Mouse (Mus musculus) left cerebral cortex, postnatal 10 days (tissue): ENCODE results near the gene Eaf1. TPM values are rescaled to one million over a fixed set of nuclear protein-coding genes. Genes with fewer than 3 reads are reported as not detected.
"Not testable (repeated sequence)": the region's sequence is repeated elsewhere in the genome, so short reads cannot be mapped to it uniquely, and the experiment has no call there.

Experiments
- DNase-seq, 2 experiments: peaks; one replicate each; pipeline ENCODE4 v3.0.0; 2021 to 2022; ENCODE audit warnings: low spot score in 2 of 2, mixed read lengths in 1 of 2; ENCODE audit errors: extremely low spot score in 1 of 2
- intact Hi-C: fragments of 180-260 bp; cut with DNase I; formaldehyde crosslinking; loops from one replicate; pipeline ENCODE4 v1.15.1; 2025
- total RNA-seq, 2 experiments: library from RNA; stranded (reverse); gene quantifications; 2 replicates each; pipeline ENCODE4 v1.2.3; 2021

Gene Eaf1
- total RNA-seq = 10 to 100 TPM; 13.1 to 14.2 TPM

- DNase-seq = peak in 1 of 2 experiments; percentile 51
- intact Hi-C loops = no loop called here
Measured at GRCm38 (mm10) chr14:31494349-31494974, at the start of gene Eaf1. Gene Eaf1 (plus strand): TSS chr14:31494399.

- DNase-seq = no peak
- intact Hi-C loops = no loop called here
Measured at GRCm38 (mm10) chr14:31448994-31449393, 45.2 kb upstream of the Eaf1 start.

- DNase-seq, intact Hi-C loops: not testable (repeated sequence)
Measured at GRCm38 (mm10) chr14:31453946-31454345, 40.3 kb upstream of the Eaf1 start.

- no peak for DNase-seq
- intact Hi-C loops = no loop called here
Measured at GRCm38 (mm10) chr14:31454849-31455566, 39.2 kb upstream of the Eaf1 start.

GRCm38 (mm10) chr14:31456064-31456721 is 38.0 kb upstream of the Eaf1 start:
- no peak for DNase-seq
- intact Hi-C loops = no loop called here

DNA sequence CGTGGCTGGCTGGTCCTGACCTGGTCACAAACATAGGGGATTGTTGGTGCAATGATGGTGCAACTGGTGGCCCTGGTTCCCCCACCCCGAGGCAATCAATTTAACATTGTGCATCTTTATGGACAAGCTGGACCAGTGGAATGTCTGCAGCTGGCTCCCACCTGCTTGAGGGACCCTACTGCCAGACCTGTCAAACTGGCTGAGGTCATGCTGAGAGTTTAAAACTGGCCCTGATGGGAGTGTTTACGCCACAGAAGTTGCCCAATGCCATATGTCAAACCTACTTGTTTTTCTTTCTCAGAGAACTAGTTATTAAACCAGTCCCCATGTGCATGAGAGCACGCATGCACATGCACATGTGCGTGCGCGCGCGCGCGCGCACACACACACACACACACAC is 36.2 kb upstream of the Eaf1 start:
- no peak for DNase-seq
- intact Hi-C loops = no loop called here

DNA sequence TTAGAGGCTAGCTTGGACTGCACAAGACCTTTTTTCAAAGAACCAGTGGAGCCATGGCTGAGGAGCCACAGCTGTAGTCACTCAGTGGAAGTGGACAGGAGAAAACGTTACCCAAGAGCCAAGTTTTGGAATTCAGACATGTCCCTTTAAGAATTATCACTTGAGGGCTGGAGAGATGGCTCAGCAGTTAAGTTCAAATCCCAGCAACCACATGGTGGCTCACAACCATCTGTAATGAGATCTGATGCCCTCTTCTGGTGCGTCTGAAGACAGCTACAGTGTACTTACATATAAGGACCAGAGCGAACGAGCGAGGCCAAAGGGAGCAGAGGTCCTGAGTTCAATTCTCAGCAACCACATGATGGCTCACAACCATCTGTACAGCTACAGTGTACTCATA is 32.0 kb upstream of the Eaf1 start:
- DNase-seq, intact Hi-C loops: not testable (repeated sequence)

DNA sequence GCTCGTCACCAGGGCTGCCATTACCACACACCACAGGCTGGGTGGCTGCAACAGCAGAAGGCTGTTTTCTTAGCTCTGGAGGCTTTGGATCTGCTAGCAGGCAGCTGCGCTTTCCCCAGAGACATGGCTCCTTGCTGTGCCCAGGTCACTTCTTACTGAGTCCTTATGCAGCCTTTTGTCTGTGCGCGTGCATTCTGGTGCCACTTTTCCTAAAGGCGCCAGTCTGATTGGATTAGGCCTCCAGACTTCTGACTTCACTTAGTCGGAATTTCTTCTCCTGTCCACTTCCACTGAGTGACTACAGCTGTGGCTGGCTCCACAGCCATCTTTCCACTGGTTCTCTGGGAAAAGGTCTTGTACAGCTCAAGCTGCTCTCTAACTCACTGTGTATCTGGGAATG is 31.3 kb upstream of the Eaf1 start:
- intact Hi-C loops = no loop called here
- DNase-seq = no peak

- no peak for DNase-seq
- intact Hi-C loops = no loop called here
Measured at GRCm38 (mm10) chr14:31464176-31464575, 30.0 kb upstream of the Eaf1 start.

DNA sequence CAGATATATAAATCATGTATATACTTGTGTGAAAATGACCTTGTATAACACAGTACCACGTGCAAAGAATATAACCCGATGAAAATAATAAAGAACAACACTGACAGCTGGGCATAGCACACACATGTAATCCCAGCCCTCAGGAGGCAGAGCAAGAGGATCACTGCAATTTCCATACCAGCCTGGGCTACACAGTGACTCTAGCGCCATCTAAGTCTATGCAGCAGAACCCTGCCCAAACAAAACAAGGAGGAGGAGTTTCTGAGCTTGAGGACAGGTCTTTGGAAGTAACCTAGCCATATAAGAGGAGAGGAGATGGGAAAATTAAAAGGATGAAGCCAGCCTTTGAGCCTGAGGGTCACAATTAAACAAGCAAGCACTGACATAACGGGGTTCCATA is 24.5 kb upstream of the Eaf1 start:
- no peak for DNase-seq
- intact Hi-C loops = loop anchor here (5.0 kb wide), 3 partner anchors 87 to 197 kb away; no protein-coding TSS in a partner anchor

- DNase-seq = peak; percentile 63 to 68
- intact Hi-C loops = loop anchor here (5.0 kb wide), 3 partner anchors 90 to 200 kb away; no protein-coding TSS in a partner anchor
Measured at GRCm38 (mm10) chr14:31472451-31473061, 21.6 kb upstream of the Eaf1 start.

- intact Hi-C loops = loop anchor here (5.0 kb wide), 3 partner anchors 91 to 201 kb away; no protein-coding TSS in a partner anchor
- DNase-seq = no peak
Measured at GRCm38 (mm10) chr14:31473297-31473696, 20.9 kb upstream of the Eaf1 start.

GRCm38 (mm10) chr14:31482417-31482816 is 11.8 kb upstream of the Eaf1 start:
- intact Hi-C loops = no loop called here
- no peak for DNase-seq

DNA sequence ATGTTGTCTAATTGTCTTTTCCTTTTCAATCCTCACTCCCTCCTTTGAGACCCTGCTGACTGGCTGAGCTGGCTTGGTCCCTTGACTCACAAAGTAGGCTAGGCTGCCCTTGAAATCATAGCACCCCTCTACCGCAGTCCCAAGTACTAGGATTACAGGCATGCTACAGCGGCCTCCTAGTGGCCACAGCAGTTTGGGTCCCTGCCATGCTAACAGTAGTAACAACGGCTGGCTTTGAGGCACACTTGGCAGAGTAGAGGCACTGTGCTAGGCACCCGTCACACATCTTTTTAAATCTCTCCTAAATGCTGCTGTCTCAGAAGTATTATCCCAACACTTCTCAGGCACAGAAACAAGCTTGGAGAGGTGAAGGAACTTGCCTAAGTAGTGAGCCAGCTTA is 7.7 kb upstream of the Eaf1 start:
- DNase-seq = no peak
- intact Hi-C loops = no loop called here

- intact Hi-C loops = no loop called here
- no peak for DNase-seq
Measured at GRCm38 (mm10) chr14:31488055-31488454, 6.1 kb upstream of the Eaf1 start.

DNA sequence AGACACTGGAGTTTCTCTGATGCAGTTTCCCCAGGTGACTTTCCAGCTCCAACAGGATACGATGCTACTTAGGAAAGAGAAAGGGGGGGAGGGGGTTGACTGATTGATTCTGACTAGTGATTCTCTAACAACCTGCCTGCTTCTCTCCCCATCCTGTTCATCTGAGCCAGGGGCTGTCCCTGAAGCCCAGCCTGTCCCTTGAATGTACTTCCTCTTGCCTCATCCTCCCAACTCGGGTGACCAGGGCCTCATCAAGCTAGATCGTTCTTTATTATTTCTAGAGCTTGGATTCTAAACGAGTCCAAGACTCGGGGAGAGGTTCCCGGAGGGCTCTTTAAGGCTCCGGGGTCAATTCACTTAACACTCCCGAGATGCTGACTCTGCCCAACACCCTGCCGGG is 298 bp upstream of the Eaf1 start:
- no peak for DNase-seq
- intact Hi-C loops = no loop called here

DNA sequence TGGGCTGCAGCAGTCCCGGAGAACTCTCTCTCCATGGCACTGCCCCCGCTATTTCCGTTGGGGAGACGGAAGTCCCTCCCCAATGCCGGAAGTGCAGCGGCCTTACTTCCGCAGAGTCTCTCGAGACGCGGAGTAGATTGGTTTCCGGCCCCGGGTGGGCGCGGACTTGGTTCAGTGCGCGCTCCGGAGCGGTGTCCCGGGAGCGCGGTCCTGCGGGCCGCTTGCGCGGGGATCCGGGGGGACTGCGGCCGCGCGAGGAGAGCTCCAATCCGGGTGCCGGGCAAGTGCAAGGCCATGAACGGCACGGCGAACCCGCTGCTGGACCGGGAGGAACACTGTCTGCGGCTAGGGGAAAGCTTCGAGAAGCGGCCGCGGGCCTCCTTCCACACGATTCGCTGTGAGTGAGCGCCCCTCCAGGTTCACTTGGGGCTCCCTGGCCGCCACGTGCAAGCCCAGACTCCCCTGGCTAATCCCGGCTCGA is 816 bp downstream of the Eaf1 start, which contains the start of gene Mettl6:
Mettl6 (minus strand) TSS at position 66 of the 481 bp plus-strand sequence.
- peak; percentile 88 to 93 for DNase-seq
- intact Hi-C loops = no loop called here

DNA sequence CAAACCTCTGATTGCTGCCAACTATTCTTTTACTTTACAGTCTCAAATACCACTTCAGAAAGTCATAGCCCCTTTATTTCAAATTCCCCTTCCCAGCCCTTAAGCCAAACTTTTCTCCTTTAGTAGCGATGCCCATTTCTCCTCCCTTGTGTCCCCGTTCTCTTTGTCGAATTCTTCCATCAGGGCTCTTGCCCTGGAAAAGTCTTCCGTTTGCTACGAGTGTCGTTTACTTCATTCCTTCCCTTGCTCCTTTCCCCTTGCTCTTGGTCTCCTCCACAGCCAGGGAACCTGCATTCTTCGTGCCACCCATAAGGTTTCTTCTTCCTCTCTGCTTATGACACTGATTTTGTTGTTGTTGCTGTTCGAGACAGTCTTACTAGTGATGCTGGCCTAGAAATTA is 1.3 kb downstream of the Eaf1 start:
- DNase-seq = no peak
- intact Hi-C loops = no loop called here

GRCm38 (mm10) chr14:31496241-31496646 is 2.0 kb downstream of the Eaf1 start:
- intact Hi-C loops = no loop called here
- DNase-seq = no peak
